In genomic region chr4:152186205-152187082, GRCm38 (mm10) we compare ENCODE assay signal across 8 mouse cellular contexts. TPM values are rescaled to one million over a fixed set of nuclear protein-coding genes. Genes with fewer than 3 reads are reported as not detected.
DNase-seq lines count a peak whose midpoint lies in the region; ATAC-seq and TF ChIP-seq lines count a peak whose summit lies in the region.

No protein-coding gene starts in this region.

- H3K36me3 ChIP-seq in hindbrain, embryonic 14.5 days (replicated peaks; ENCODE audit: control insufficient read depth, insufficient read depth): peaks cover 7% of the 10 kb centered on the region; the same call in 1 of the 2 replicates
- no peaks in the 10 kb centered on the region for H3K36me3 ChIP-seq in midbrain, embryonic 11.5 days (ENCODE audit: control insufficient read depth, insufficient read depth, low read length)

- H3K4me2 ChIP-seq in hindbrain, embryonic 14.5 days (replicated peaks): peak overlapping the region; percentile 41
- H3K4me2 ChIP-seq in midbrain, embryonic 11.5 days: peak overlapping the region; percentile 32

- ATAC-seq in hindbrain, embryonic 14.5 days (ENCODE audit: low FRiP score): no peak
- peak; percentile 17; the same call in 1 of the 2 replicates for ATAC-seq in midbrain, embryonic 11.5 days (ENCODE audit: low FRiP score)
- no peak for ATAC-seq in erythroblast, adult 5-6 weeks (replicated peaks; ENCODE audit: low FRiP score, poor library complexity, severe bottlenecking)

- WGBS in hindbrain, embryonic 14.5 days: 35% methylated on average over 14 of the region's 14 CpGs
- 46% methylated on average over 14 of the region's 14 CpGs for WGBS in midbrain, embryonic 11.5 days

- TF ChIP-seq POLR2A in cortical plate, adult 2 months (IDR thresholded peaks at IDR 0.05; ENCODE audit: extremely low read depth, insufficient read depth, low read length): no peak

- DNase-seq in heart, adult 11 months: peak; percentile 94
- no peak for DNase-seq in heart, postnatal 36 days
- no peak for DNase-seq in hindbrain, embryonic 14.5 days (ENCODE audit: low spot score)
- DNase-seq in midbrain, embryonic 11.5 days (ENCODE audit: low spot score, missing footprints): no peak
- no peak for DNase-seq in retina, embryonic 14.5 days (ENCODE audit: low spot score)
- DNase-seq in adrenal gland, postnatal 10 days: no peak

- TF ChIP-seq CTCF in cortical plate, adult 2 months (IDR thresholded peaks at IDR 0.05; ENCODE audit: extremely low read depth, insufficient read depth, low read length): no peak

- H3K9ac ChIP-seq in hindbrain, embryonic 14.5 days: peak overlapping the region; percentile 43
- H3K9ac ChIP-seq in midbrain, embryonic 11.5 days (ENCODE audit: low read length): peak overlapping the region; percentile 43

- H3K9me3 ChIP-seq in hindbrain, embryonic 14.5 days (ENCODE audit: control insufficient read depth, low read length): no peaks in the 10 kb centered on the region
- H3K9me3 ChIP-seq in midbrain, embryonic 11.5 days (ENCODE audit: control insufficient read depth, low read length): no peaks in the 10 kb centered on the region

- H3K4me1 ChIP-seq in cortical plate, adult 2 months (ENCODE audit: control insufficient read depth, insufficient read depth, low read length): peaks cover 10% of the 10 kb centered on the region
- H3K4me1 ChIP-seq in hindbrain, embryonic 14.5 days (replicated peaks; ENCODE audit: control insufficient read depth, insufficient read depth, low read length): peaks cover 14% of the 10 kb centered on the region
- peaks cover 18% of the 10 kb centered on the region for H3K4me1 ChIP-seq in midbrain, embryonic 11.5 days (ENCODE audit: control insufficient read depth, insufficient read depth, low read length)

- no peak overlapping the region for H3K4me3 ChIP-seq in cortical plate, adult 2 months (ENCODE audit: insufficient read depth, low read length)
- peak overlapping the region; percentile 3; the same call in 1 of the 2 replicates for H3K4me3 ChIP-seq in hindbrain, embryonic 14.5 days (replicated peaks; ENCODE audit: low read length)
- no peak overlapping the region for H3K4me3 ChIP-seq in midbrain, embryonic 11.5 days (ENCODE audit: low read depth, low read length)

- peak overlapping the region; percentile 20 for H3K27ac ChIP-seq in cortical plate, adult 2 months (ENCODE audit: insufficient read depth, low read length)
- H3K27ac ChIP-seq in hindbrain, embryonic 14.5 days: peak overlapping the region; percentile 76
- no peak overlapping the region for H3K27ac ChIP-seq in midbrain, embryonic 11.5 days (ENCODE audit: low read depth, low read length)

- intact Hi-C loops in heart, postnatal 36 days (cut with DNase I): no loop called here

- H3K27me3 ChIP-seq in hindbrain, embryonic 14.5 days (ENCODE audit: control insufficient read depth, insufficient read depth, low read length): no peaks in the 10 kb centered on the region
- H3K27me3 ChIP-seq in midbrain, embryonic 11.5 days (ENCODE audit: control insufficient read depth, insufficient read depth, low read length): no peaks in the 10 kb centered on the region

RNA-seq across cellular contexts. Expression of gene Acot7, which starts 8.5 kb away (rescaled TPM):
- total RNA-seq in heart, postnatal 36 days (2021): 10 to 100 TPM; 58.7 to 59.1 TPM
- 333 and 334 TPM in 2 replicates for polyA plus RNA-seq in cortical plate, adult 2 months (2012; rRNA removed)
- polyA plus RNA-seq in hindbrain, embryonic 14.5 days (2014; fragmentation: Nextera tagmentation; extraction: Ambion mirVana): 352 and 396 TPM in 2 replicates
- 92.5 and 93.5 TPM in 2 replicates for polyA plus RNA-seq in midbrain, embryonic 11.5 days (2014; fragmentation: Nextera tagmentation; extraction: Ambion mirVana)
- total RNA-seq in erythroblast, adult 5-6 weeks (2015; ENCODE audit: low replicate concordance): 15.3 and 19.4 TPM in 2 replicates
- total RNA-seq in erythroblast, adult 5-6 weeks (2017; ENCODE audit: low replicate concordance): 5.2 and 9.7 TPM in 2 replicates
- 10 to 100 TPM; 33.2 to 38.0 TPM for total RNA-seq in adrenal gland, postnatal 10 days (2021)

RNA-seq across cellular contexts. Expression of gene Hes2, which starts 27.8 kb away (rescaled TPM):
- total RNA-seq in heart, postnatal 36 days (2021): not detected
- not detected in 2 replicates for polyA plus RNA-seq in cortical plate, adult 2 months (2012; rRNA removed)
- polyA plus RNA-seq in hindbrain, embryonic 14.5 days (2014; fragmentation: Nextera tagmentation; extraction: Ambion mirVana): not detected in 2 replicates
- polyA plus RNA-seq in midbrain, embryonic 11.5 days (2014; fragmentation: Nextera tagmentation; extraction: Ambion mirVana): 1.0 and 1.4 TPM in 2 replicates
- not detected in 2 replicates for total RNA-seq in erythroblast, adult 5-6 weeks (2015; ENCODE audit: low replicate concordance)
- total RNA-seq in erythroblast, adult 5-6 weeks (2017; ENCODE audit: low replicate concordance): not detected in 2 replicates
- total RNA-seq in adrenal gland, postnatal 10 days (2021): not detected

RNA-seq across cellular contexts. Expression of gene Espn, which starts 34.3 kb away (rescaled TPM):
- total RNA-seq in heart, postnatal 36 days (2021): 1 to 10 TPM; 1.8 to 2.7 TPM
- 1.8 and 2.6 TPM in 2 replicates for polyA plus RNA-seq in cortical plate, adult 2 months (2012; rRNA removed)
- 0.25 and 0.40 TPM in 2 replicates for polyA plus RNA-seq in hindbrain, embryonic 14.5 days (2014; fragmentation: Nextera tagmentation; extraction: Ambion mirVana)
- 0.33 and 0.61 TPM in 2 replicates for polyA plus RNA-seq in midbrain, embryonic 11.5 days (2014; fragmentation: Nextera tagmentation; extraction: Ambion mirVana)
- not detected in 2 replicates for total RNA-seq in erythroblast, adult 5-6 weeks (2015; ENCODE audit: low replicate concordance)
- 0.34 and 0.42 TPM in 2 replicates for total RNA-seq in erythroblast, adult 5-6 weeks (2017; ENCODE audit: low replicate concordance)
- total RNA-seq in adrenal gland, postnatal 10 days (2021): 1 to 10 TPM; 1.2 to 1.3 TPM
